Mouse (Mus musculus) right cerebral cortex, postnatal 10 days (tissue): Measurements from ENCODE around the gene Cpt1c.

Experiments
- DNase-seq, 2 experiments: peaks; one replicate each; pipeline ENCODE4 v3.0.0; 2021; ENCODE audit warnings: low spot score in 2 of 2

Gene Cpt1c

DNA sequence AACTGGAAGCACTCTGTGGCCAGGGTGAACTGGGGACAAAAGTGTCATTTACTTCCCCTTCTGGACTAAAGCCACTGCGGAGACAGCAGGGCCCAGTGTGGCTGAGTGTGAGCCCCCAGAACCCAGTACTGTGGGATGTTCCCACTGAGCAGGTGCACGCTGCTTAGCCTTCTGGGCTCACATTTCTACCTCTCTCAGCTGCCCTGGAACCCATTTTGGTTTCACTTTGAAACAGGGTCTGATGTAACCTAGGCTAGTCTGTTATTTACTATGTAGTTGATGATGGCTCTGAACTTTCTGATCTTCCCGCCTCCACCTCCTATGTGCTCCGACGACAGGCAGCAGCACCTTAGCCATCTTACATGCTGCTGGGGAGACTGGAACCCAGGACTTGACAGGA, 11.8 kb downstream of the Cpt1c start:
- DNase-seq = no peak

DNA sequence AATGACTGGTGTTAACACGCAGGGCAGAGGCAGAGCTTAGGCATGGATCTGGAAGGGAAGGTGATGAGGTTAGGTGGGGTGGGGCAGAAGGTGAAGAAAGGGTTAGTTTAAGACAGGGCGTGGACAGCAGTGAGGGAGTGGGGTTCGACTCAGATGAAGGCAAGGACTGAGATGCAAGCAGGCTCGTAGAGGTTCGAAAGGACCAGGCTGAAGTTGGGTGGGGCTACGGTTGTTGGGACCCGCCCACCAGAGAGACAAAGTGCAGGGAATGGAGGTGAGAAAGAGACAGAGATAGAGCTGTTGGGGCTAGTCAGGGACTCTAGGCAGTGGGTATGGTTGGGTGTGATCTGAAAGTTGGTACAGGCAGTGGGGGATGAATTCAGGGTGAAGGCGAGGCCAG, 12.3 kb downstream of the Cpt1c start:
- no peak for DNase-seq

DNA sequence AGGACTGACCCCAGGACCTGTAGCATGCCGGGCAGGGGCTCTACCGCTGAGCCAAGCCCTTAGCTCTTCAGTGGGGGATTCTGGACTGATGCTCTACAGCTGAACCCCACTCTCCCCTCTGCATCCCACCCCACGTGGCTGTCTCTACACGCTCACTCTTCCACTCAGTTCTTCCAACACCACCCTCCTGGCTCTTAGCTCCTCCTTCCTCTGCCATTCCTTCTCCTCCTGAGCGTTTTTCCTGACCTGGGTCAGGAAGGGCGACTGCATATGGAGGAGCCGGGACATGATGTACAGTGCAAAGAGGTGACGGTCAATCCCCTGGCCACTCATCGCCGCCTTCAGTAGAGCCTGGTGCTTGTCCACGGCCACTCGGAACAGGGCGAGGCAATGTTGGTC, 14.1 kb downstream of the Cpt1c start:
- peak; percentile 24 to 32 for DNase-seq

DNA sequence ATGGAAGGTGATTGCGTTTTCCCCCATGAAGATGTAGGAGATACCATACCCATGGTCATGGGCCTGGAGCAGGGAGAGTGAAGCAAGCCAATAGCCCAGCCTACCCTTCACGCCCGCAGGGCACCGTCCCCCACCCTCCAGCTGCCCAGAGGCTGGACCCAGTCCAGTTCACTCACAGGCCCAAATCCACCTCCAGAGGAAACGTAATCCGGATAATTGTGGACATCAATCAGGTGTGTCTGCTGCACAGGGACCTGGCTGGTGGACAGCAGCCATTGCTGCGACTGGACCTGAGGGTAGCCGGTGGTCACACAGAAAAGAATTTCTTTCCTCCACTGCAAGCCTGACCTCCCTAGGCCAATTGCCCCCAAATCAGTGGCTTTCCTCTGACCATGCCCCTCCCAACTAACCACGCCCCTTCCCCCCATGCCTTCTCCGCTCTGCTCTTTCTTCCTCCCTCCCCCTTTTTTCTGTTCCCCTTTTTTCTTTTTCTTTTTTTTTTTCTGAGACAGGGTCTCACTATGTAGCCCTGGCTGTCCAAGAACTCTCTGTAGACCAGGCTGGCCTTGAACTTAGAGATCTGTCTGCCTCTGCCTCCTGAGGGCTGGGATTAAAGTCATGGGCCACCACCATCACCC, 14.7 kb downstream of the Cpt1c start:
- peak; percentile 25 for DNase-seq

DNA sequence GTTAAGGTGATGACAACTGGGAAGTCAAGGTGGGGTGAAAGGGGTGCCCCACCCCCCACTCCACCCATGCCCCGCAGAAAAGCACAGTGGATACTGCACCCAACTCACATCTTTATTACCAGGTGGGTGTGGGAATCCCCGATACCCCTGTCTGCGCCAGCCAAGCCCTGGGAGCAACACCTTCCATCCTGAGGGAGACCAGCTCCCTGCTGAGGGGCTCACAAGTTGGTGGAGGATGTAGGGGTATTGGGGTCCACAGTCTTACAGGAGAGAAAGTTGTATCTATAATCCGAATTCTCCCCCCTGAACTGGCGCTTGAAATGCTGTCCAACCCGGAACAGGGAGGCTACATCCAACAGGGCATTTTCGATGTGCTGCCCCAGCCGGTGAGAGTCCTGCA, 15.4 kb downstream of the Cpt1c start:
- peak; percentile 24 to 26 for DNase-seq

DNA sequence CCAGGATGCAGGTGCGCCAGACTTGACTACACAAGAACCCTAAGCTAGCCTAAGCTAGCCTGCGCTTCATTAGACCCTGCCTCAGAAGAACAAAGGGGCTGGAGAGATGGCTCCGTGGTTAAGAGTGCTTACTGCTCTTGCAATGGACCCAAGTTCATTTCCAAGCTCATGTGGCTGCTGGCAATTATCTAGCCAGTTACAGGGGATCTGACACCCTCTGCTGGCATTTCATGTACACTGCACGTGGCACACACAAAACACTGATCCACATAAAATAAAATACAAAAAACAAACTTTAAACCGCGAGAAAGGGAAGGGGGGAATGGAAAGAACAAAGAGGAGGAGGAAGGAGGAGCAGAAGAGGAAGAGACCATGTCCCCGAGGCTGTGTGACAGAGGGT, 16.4 kb downstream of the Cpt1c start:
- peak; percentile 55 to 65 for DNase-seq

DNA sequence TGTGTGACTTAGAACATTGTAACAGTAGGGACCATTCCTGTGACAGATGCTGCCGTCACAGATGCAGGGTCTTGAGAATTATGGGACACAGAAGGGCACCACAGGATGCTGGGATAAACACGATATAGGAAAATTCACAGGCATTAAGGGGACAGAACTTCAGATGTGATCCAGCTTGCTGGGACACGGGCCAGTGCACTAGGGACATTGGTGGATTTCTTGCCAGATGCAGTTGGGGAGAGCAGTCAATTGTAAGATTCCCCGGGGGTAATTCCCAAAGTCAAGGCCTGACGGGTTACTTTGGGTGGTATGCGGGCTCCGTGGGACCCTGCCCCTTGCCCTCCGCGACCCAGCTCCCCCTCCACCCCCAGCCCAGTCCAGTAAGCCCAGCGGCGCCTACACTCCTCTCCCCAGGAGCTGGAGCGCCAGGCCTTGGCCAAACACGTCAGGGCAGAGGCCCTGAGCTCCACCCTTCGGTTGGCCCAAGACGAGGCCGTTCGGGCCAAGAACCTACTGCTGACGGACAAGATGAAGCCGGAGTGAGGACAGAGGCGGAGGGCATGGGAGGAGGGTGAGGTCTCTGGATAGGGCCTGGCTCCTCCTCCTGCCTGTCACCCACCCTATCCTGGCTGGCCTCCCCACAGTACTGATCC, 17.3 kb downstream of the Cpt1c start:
- DNase-seq = peak; percentile 28 to 29

DNA sequence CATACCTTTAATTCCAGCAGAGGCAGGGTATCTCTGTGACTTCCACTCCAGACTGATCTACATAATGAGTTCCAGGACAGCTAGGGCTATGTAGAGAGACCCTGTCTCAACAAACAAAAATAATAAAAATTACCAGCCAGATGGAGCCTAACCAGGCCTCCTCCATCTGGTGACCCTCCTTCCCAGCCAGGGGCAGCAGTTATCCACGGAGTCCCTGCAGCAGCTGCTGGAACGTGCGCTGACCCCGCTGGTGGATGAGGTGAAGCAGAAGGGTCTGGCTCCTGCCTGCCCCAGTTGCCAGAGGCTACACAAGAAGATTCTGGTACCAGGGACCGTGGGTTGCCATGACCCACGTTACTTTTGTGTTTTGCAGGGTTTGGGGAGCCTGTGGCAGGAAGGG, 18.4 kb downstream of the Cpt1c start:
- DNase-seq = peak in 1 of 2 experiments; percentile 23

DNA sequence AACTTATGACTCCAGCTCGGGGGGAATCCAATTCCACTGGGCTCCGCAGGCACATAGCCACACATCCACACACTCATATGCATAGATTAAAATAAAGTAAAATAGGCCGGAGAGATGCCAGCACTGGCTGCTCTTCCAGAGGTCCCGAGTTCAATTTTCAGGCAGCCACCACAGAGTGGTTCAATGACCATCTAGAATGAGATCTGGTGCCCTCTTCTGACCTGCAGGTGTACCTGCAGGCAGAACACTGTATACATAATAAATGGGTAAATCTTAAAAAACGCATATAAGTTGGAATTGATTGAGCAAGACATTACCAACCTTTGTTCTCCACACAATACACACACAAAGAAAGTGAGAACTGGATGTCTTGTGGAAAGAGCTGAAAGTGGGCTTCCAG, 19.0 kb downstream of the Cpt1c start:
- peak in 1 of 2 experiments; percentile 33 for DNase-seq

DNA sequence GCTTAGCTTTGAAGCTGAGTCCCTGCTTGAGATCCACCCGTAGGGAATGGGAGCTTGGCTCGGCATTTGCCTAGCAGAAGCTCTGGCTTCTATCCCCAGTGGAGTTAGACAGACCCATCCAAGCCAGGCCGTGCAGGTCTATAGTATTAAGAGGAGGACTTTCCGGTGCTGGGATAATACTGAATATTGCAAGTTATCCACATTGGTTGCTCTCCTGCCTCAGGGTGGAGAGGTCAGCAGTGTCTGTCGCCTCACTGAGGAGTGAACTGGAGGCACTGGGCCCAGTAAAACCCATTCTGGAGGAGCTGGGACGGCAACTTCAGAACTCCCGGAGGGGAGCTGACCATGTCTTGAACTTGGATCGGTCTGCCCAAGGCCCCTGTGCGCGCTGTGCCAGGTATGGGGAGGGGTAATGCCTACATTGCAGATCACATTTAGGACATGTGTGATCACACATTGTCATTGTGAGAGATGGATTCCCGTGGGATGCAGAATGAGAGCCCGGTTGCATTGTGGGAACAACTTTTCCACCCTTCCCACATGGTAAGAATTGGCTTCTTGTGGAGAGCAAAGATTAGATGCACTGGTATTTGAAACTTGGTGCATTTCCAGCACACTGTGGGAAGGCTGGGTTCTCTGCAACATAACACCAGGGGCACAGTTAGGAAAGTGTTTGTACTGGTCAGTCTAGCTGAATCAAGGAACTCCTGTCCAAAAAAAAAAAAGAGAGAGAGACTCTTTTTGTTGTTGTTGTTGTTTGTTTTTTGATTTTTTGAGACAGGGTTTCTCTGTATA, 20.4 kb downstream of the Cpt1c start:
- no peak for DNase-seq

DNA sequence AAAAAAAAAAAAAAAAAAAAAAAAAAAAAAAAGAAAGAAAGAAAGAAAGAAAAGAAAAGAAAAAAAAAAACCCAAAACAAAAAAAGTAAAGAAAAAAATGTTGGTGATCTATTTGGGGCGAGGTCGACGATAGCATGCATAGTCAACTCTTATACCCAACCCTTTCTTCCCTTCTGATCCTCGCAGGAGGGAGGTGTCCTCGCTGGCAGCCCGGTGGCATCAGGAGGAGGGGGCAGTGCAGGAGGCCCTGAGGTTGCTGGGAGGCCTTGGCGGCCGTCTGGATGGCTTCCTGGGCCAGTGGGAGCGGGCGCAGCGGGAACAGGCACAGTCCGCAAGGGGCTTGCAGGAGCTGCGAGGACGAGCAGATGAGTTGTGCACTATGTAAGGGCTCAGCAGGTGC, 21.1 kb downstream of the Cpt1c start:
- peak in 1 of 2 experiments; percentile 23 for DNase-seq

DNA sequence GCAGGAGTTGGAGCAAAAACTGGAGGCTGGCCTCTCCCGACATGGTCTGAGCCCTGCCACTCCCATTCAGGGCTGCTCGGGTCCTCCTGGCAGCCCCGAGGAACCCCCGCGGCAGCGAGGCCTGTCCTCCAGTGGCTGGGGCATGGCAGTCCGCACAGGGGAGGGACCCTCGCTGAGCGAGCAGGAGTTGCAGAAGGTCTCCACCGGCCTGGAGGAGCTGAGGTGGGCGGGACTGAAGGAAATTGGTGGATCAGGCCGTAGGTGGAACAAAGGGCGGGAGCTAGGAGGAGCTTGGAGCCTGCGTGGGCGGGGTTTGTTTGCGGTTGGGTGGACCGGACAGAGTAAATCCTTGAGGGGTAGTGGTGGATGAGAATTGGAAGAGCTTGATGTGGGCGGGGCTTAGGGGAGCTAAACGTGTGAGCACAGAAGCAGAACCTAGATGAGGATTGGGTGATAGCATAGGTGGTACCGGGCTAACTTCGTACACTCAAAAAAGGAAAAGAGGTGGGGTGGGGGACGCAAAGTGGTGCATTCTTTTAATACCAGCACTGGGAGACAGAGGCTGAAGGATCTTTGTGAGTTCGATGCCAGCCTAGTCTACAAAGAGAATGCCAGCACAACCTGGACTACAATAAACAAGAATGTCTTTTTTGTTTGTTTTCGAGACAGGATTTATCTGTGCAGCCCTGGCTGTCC, 21.9 kb downstream of the Cpt1c start:
- peak; percentile 92 for DNase-seq

DNA sequence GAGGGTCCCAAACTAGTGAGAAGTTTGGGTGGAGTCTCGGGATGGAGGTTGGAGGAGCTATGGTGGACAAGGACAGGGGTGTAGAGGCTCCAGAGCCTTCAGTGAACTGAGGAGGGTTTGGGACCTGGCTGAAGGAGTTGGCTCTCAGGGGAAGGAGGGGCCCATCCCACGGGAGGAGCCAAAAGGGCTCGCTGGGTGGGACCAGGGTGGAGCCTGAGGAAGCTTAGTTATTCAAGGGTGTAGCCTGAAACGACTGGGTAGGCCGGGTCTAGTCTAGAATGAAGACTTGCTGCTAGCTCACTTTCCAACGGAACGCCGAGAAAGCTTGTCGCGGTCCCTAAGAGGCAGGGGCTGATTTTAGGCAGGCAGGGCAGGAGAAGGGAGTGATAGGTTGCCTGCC, 22.7 kb downstream of the Cpt1c start:
- peak; percentile 28 to 32 for DNase-seq

DNA sequence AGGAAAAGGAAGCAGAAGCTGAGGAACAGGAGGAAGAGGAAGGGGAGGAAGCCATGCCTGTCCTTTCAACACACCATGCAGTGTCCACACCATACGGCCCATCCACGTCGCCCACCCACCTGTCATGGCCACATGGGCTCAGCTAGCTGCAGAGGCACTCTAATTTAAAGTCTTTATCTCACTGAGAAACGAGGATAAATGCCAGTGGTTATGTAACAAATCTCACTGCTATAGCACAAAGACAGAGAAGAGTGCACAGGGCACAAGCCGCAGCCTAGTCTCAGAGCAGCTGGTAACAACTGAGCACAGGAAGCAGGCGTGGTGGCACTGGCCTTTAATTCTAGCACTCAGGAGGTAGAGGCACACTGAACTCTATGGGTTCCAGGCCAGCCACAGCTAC, 24.7 kb downstream of the Cpt1c start:
- peak; percentile 22 to 27 for DNase-seq

DNA sequence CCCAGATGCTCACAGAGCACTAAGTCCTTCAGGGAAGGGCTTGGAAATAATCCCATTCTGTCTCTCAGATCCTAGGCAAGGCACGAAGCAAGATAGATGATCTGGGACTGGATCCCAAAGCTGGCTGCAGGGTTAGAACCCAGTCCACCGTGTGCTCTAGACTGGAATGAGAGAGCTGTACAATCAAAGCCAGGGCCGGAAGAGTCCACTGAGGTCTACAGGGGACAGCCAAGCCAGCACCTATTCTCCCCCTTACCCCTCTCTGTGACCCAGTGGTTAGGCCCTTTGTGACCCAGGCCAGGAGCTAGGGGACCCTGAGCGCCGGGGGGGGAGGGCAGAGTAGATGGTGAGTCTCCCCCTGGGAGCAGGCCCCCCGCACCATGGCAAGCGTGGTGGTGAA, 31.7 kb downstream of the Cpt1c start, which contains the start of gene Tsks:
Gene Tsks, plus strand, starts transcription at position 301 of the 400 bp plus-strand sequence.
- DNase-seq = no peak

DNA sequence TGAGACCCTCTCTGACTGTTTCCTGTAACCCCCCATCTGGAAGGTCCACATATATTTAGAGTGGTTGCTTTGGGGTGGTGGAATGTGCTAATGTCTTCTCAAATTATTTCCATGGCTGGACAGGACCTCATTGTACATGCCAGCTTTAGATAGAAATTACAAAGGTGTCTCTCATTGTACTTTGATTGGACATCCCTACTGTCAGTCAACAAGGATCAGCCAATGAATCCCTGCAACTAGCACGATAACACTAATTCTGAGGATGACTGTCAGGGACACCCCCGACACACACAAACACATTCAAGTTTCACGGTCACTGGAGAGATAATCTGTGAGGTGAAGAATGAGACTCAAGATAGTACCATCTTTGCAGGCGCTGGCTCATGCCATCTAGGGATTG, 36.0 kb downstream of the Cpt1c start:
- no peak for DNase-seq

DNA sequence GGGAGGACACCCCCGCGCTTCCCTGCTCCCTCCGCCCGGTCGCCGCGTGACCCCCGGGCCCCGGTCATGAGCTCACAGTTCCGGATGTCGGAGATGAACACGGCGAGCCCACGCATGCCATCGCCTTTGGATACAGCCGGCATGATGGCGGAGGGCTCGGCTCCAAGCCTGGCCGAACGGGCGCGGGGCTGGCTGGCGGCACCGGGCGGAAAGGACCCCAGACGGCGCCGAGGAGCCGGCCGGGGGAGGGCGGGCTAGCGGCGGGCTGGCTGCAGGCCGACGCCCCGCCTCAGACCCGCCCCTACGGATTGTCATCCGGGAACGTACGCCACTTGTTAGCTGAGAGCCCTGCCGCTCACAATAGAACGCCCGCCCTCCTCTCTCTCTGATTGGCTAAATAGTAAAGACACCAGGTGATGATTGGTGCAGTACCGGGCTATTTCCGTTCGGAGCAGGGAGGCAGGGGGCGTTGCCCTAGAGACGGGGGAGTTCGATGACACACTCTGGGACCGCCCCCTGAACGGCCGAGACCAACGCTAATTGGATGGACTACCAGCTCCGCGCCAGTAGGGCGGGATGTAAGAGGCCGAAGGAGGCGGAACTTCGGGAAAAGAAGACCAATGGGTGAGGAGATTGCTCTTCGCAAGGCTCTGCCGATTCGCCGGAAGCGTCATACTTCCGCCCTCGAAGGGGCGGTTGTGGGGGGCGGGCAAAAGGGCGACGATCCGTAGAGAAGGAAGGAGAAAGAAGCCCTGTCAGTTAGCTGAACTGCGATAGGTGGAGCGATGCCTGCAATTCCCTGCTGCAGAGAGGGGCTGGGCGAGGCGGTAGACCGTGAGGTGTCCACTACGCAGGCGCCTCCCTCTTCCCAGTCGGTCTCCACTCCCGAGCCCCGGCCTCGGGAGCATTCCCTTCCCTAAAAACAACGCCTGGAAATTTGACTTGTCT, 45.2 kb downstream of the Cpt1c start, which contains the start of gene Ap2a1:
Gene Ap2a1, minus strand, starts transcription at position 293 of the 948 bp plus-strand sequence.
- DNase-seq = peak; percentile 100

DNA sequence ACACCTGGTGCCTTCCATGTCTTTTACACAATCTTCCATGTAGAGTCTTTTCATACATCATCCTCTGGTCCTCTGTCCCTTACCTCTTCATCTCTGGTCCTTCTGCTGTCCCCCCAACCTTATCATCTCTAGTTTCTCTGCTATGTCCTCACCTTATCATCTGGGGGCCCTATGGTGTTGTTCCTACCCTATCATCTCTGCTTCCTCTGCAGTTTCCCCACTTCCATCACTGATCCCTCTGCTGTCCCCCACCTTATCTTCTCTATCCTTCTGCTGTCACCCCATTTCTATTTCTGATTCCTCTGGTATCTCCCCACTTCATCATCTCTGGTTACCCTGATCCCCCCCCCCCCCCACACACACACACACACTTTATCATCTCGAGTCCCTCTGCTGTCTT, 46.1 kb downstream of the Cpt1c start:
- DNase-seq = no peak

DNA sequence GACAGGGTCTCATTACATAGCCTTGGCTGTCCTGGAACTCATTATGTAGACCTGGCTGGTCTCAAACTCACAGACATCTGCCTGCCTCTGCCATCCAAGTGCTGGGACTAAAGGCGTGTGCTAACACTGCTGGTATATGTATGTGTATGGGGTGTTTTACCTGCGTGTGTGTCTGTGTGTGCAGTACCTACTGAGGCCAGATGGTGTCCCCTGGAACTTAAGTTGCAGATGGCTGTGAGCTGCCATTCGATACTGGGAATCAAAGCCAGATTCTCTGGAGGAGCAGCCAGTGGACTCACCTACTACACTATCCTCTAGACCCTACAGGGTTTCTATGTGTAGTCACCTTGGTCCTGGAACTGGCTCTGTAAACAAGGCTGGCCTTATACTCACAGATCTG, 49.2 kb downstream of the Cpt1c start:
- peak; percentile 48 to 57 for DNase-seq

DNA sequence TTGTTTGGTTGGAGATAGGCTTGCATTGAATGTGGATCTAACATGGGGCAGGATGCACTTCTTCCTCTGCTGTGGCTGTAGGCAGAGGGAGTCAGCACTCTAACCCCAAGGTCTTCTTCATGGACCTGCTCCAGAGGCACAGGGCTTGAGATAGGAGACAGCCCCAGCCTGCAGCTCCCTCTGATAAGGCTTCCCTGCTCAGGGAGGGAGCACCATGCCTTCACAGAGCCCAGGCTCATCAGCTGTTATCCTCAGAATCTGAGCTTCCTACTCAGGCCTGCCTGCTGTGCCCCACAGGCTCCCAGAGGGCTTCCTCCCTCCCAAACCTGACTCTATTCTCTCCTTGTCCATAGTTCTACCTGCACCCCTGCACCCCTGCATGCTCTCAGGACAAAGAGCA, 52.1 kb downstream of the Cpt1c start:
- DNase-seq = no peak

DNA sequence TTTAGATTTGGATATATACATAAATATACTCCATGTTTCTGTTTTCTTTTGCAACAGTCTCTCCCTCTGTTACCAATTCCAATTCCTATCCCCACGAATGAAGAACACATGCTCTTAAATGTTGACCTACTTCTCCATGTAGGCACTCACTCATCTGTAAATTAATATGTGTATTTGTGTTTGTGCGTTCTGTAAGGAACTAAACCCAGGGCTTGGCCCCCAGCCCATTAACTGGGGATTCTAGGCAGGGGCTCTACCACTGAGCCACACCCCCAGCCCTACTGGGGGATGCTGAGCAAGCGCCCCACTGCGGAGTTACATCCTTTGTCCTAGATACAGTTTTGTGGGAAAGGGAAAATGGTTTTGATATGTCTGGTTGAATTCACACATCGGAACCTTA, 55.5 kb downstream of the Cpt1c start:
- DNase-seq = no peak
